Mouse (Mus musculus): ENCODE results near the gene Tmem141.

DNA sequence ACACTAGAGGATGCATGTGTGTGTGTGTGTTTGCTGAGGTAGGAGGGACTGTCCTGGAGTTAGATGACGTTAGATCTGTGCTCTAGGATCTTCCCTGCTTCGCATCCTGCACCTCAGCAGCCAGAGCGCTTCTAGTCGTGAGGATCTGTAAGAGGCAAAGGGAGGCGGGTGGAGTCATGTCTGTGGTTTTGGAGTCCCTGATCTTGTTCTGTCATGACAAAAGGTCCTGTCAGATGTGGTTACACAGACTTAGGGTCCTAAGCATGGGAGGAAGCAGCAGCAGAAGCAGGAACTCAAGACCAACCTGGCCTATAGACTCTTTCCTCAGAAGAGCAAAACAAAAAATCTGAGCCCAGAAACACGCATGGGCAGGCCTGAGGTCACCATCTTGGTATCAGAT lies 1.4 kb downstream of the Tmem141 start:
- TF ChIP-seq CTCF (IDR thresholded peaks at IDR 0.05; ENCODE audit: low read depth) (no peak), EP300 (IDR thresholded peaks at IDR 0.05; ENCODE audit: low read depth) (no peak)
